Mouse (Mus musculus) hindbrain, embryonic 16.5 days (tissue): ENCODE measurements around the gene Muc3a. TPM values are rescaled to one million over a fixed set of nuclear protein-coding genes. Genes with fewer than 3 reads are reported as not detected.

Experiments
- ATAC-seq: fragments of 200-750 bp; cut with Nextera tagmentation; 2 replicates; pipeline ENCODE4 v1.8.0; 2017; ENCODE audit warnings: moderate TSS enrichment, moderate library complexity
- H3K27ac ChIP-seq: fragments of 300-500 bp; sonication (generic); 2 replicates; pipeline ENCODE4 v1.5.1; 2014; ENCODE audit warnings: low read depth, mild to moderate bottlenecking, control low read depth, low read length, moderate library complexity
- H3K27me3 ChIP-seq: fragments of 300-500 bp; sonication (generic); replicated peaks from 2 replicates; pipeline ENCODE4 v1.6.1; 2014; ENCODE audit warnings: low read length; ENCODE audit not compliant: control insufficient read depth, insufficient read depth
- H3K36me3 ChIP-seq: fragments of 300-500 bp; sonication (generic); 2 replicates; pipeline ENCODE4 v1.6.1; 2014; ENCODE audit warnings: mild to moderate bottlenecking, low read length, moderate library complexity, mixed read lengths; ENCODE audit not compliant: control insufficient read depth, insufficient read depth
- H3K4me1 ChIP-seq: fragments of 300-500 bp; sonication (generic); 2 replicates; pipeline ENCODE4 v1.6.1; 2014; ENCODE audit warnings: low read depth, low read length; ENCODE audit not compliant: control insufficient read depth, insufficient read depth
- H3K4me2 ChIP-seq: fragments of 300-500 bp; sonication (generic); 2 replicates; pipeline ENCODE4 v1.6.1; 2014; ENCODE audit warnings: mild to moderate bottlenecking, low read length, control low read depth, moderate library complexity
- H3K4me3 ChIP-seq: fragments of 300-500 bp; sonication (generic); 2 replicates; pipeline ENCODE4 v1.5.1; 2014; ENCODE audit warnings: mild to moderate bottlenecking, low read length, control low read depth, moderate library complexity
- H3K9ac ChIP-seq: fragments of 300-500 bp; sonication (generic); 2 replicates; pipeline ENCODE4 v1.6.1; 2014; ENCODE audit warnings: low read depth, mild to moderate bottlenecking, control low read depth, low read length, moderate library complexity
- H3K9me3 ChIP-seq: fragments of 300-500 bp; sonication (generic); 2 replicates; pipeline ENCODE4 v1.6.1; 2014; ENCODE audit warnings: mild to moderate bottlenecking, low read length, moderate library complexity; ENCODE audit not compliant: control insufficient read depth
- WGBS: fragments of 180-500 bp; shearing (Covaris S2); extraction: QIAGEN DNeasy Blood & Tissue Kit; methylation state at CpG from one replicate; pipeline ENCODE4 v1.1.7; 2014; 5-methylcytosine and 5-hydroxymethylcytosine counted together
- polyA plus RNA-seq: library from polyadenylated mRNA; unstranded; fragments of >200 nt; fragmentation: Nextera tagmentation; extraction: Ambion mirVana; gene quantifications from 2 replicates; pipeline ENCODE4 v1.2.1, GENCODE M21; 2015

The Muc3a gene
- polyA plus RNA-seq = 0.51 and 0.55 TPM in 2 replicates

- no peaks in the 10 kb centered on the region for H3K36me3 ChIP-seq
- H3K9ac ChIP-seq = no peak within 1 kb of the TSS
- H3K9me3 ChIP-seq = no peaks in the 10 kb centered on the region
- no peaks in the 10 kb centered on the region for H3K27me3 ChIP-seq
- WGBS = 73% methylated on average over 2 of the region's 2 CpGs
- no peaks in the 10 kb centered on the region for H3K4me1 ChIP-seq
- no peak for ATAC-seq
- no peak within 1 kb of the TSS for H3K27ac ChIP-seq
- H3K4me2 ChIP-seq = no peak within 1 kb of the TSS
- no peak within 1 kb of the TSS for H3K4me3 ChIP-seq
These were observed at the start of gene Muc3a for GRCm38 (mm10) chr5:137212289-137212688. Gene Muc3a, minus strand, starts transcription at chr5:137212389.

- 28% methylated on average over 17 of the region's 17 CpGs for WGBS
- Histone ChIP-seq H3K9me3 (no peaks in the 10 kb centered on the region), H3K36me3 (no peaks in the 10 kb centered on the region), H3K4me1 (no peaks in the 10 kb centered on the region), H3K27me3 (no peaks in the 10 kb centered on the region), H3K9ac (no peak overlapping the region), H3K4me3 (no peak overlapping the region), H3K4me2 (no peak overlapping the region), H3K27ac (no peak overlapping the region)
- no peak for ATAC-seq
These were observed 917 bp downstream of the Muc3a start for GRCm38 (mm10) chr5:137211114-137211829.

GRCm38 (mm10) chr5:137210689-137211088 lies 1.5 kb downstream of the Muc3a start:
- Histone ChIP-seq H3K4me2 (no peak overlapping the region), H3K27me3 (no peaks in the 10 kb centered on the region), H3K4me1 (no peaks in the 10 kb centered on the region), H3K9me3 (no peaks in the 10 kb centered on the region), H3K4me3 (no peak overlapping the region), H3K27ac (no peak overlapping the region), H3K9ac (no peak overlapping the region), H3K36me3 (no peaks in the 10 kb centered on the region)
- ATAC-seq = no peak
- 70% methylated on average over 8 of the region's 8 CpGs for WGBS

- Histone ChIP-seq H3K4me1 (no peaks in the 10 kb centered on the region), H3K4me2 (no peak overlapping the region), H3K27ac (no peak overlapping the region), H3K9me3 (no peaks in the 10 kb centered on the region), H3K36me3 (no peaks in the 10 kb centered on the region), H3K9ac (no peak overlapping the region), H3K27me3 (no peaks in the 10 kb centered on the region), H3K4me3 (no peak overlapping the region)
- WGBS = 85% methylated on average over 3 of the region's 3 CpGs
- ATAC-seq = no peak
These were observed 6.9 kb downstream of the Muc3a start for GRCm38 (mm10) chr5:137205301-137205700.

GRCm38 (mm10) chr5:137194488-137195120 lies 17.6 kb downstream of the Muc3a start:
- 86% methylated on average over 8 of the region's 8 CpGs for WGBS
- no peak for ATAC-seq
- H3K4me1 ChIP-seq = no peaks in the 10 kb centered on the region
- no peaks in the 10 kb centered on the region for H3K27me3 ChIP-seq
- no peaks in the 10 kb centered on the region for H3K36me3 ChIP-seq
- no peak overlapping the region for H3K27ac ChIP-seq
- no peak overlapping the region for H3K9ac ChIP-seq
- H3K4me3 ChIP-seq = no peak overlapping the region
- no peak overlapping the region for H3K4me2 ChIP-seq
- H3K9me3 ChIP-seq = no peaks in the 10 kb centered on the region

- Histone ChIP-seq H3K9me3 (no peaks in the 10 kb centered on the region), H3K36me3 (no peaks in the 10 kb centered on the region), H3K27me3 (no peaks in the 10 kb centered on the region), H3K4me2 (no peak overlapping the region), H3K27ac (no peak overlapping the region), H3K9ac (no peak overlapping the region), H3K4me1 (no peaks in the 10 kb centered on the region), H3K4me3 (no peak overlapping the region)
- 66% methylated on average over 8 of the region's 8 CpGs for WGBS
- no peak for ATAC-seq
These were observed 18.8 kb downstream of the Muc3a start for GRCm38 (mm10) chr5:137193279-137193952.

- 2% methylated on average over 29 of the region's 34 CpGs for WGBS
- H3K36me3 ChIP-seq = no peaks in the 10 kb centered on the region
- peak overlapping the region; percentile 85 for H3K4me2 ChIP-seq
- peak overlapping the region; percentile 52 for H3K4me3 ChIP-seq
- ATAC-seq = peak; percentile 50
- no peaks in the 10 kb centered on the region for H3K9me3 ChIP-seq
- H3K27ac ChIP-seq = peak overlapping the region; percentile 61
- no peaks in the 10 kb centered on the region for H3K27me3 ChIP-seq
- H3K9ac ChIP-seq = peak overlapping the region; percentile 80
- H3K4me1 ChIP-seq = no peaks in the 10 kb centered on the region
These were observed 22.9 kb downstream of the Muc3a start for GRCm38 (mm10) chr5:137189326-137189725.

- Histone ChIP-seq H3K9ac (no peak overlapping the region), H3K27me3 (no peaks in the 10 kb centered on the region), H3K4me2 (no peak overlapping the region), H3K9me3 (no peaks in the 10 kb centered on the region), H3K4me1 (no peaks in the 10 kb centered on the region), H3K36me3 (no peaks in the 10 kb centered on the region), H3K4me3 (no peak overlapping the region), H3K27ac (no peak overlapping the region)
- no peak for ATAC-seq
- WGBS = 72% methylated on average over 8 of the region's 8 CpGs
These were observed 26.8 kb downstream of the Muc3a start for GRCm38 (mm10) chr5:137185362-137185761.

- no peak overlapping the region for H3K4me2 ChIP-seq
- no peak overlapping the region for H3K9ac ChIP-seq
- ATAC-seq = no peak
- H3K27me3 ChIP-seq = no peaks in the 10 kb centered on the region
- no peak overlapping the region for H3K4me3 ChIP-seq
- peaks cover 3% of the 10 kb centered on the region for H3K9me3 ChIP-seq
- no peaks in the 10 kb centered on the region for H3K36me3 ChIP-seq
- H3K4me1 ChIP-seq = no peaks in the 10 kb centered on the region
- WGBS = 82% methylated on average over 8 of the region's 8 CpGs
- H3K27ac ChIP-seq = no peak overlapping the region
These were observed 32.4 kb downstream of the Muc3a start for GRCm38 (mm10) chr5:137179646-137180374.
